Mouse (Mus musculus): ENCODE data around the gene Rims4.

DNA sequence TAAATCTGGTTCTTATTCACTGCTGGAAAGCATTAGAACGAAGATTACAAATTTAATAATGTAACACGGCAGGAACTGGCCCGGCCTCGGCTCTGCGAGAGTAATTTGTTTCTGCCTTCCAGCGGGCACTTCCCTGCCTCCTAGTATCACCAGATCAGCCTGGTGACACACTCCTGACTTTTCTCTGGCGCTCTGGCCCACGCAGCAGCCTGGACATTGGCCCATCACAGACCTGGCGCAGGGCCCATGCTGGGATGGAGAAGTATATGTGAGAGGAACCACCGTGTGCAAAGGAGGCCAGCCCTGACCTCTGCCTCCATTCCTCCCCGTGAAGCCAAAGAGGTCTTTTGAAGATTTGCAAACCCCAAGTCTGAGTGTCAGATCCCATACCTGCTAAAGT, 15.0 kb downstream of the Rims4 start:
- no peak for TF ChIP-seq POLR2A (IDR thresholded peaks at IDR 0.05; ENCODE audit: low read depth, low read length)
- TF ChIP-seq CTCF (IDR thresholded peaks at IDR 0.05; ENCODE audit: extremely low read depth, insufficient read length, insufficient replicate concordance, low read depth, low read length), result no peak

All from small intestine, adult 2 months (tissue).